Mouse (Mus musculus): ENCODE measurements around the gene Tmem117.

Gene Tmem117

GRCm38 (mm10) chr15:94771691-94772090, 142.7 kb downstream of the Tmem117 start:
- DNase-seq = no peak

- DNase-seq = no peak
Observed at GRCm38 (mm10) chr15:94776119-94777069, 147.4 kb downstream of the Tmem117 start.

- DNase-seq = no peak
Observed at GRCm38 (mm10) chr15:94781556-94781955, 152.5 kb downstream of the Tmem117 start.

GRCm38 (mm10) chr15:94793455-94793854, 164.4 kb downstream of the Tmem117 start:
- no peak for DNase-seq

- no peak for DNase-seq
Observed at GRCm38 (mm10) chr15:94795484-94795883, 166.5 kb downstream of the Tmem117 start.

GRCm38 (mm10) chr15:94798236-94798635, 169.2 kb downstream of the Tmem117 start:
- DNase-seq = no peak

- DNase-seq = no peak
Observed at GRCm38 (mm10) chr15:94801462-94801861, 172.4 kb downstream of the Tmem117 start.

- DNase-seq = no peak
Observed at GRCm38 (mm10) chr15:94802820-94803219, 173.8 kb downstream of the Tmem117 start.

GRCm38 (mm10) chr15:94803624-94804342, 174.8 kb downstream of the Tmem117 start:
- DNase-seq = no peak

- no peak for DNase-seq
Observed at GRCm38 (mm10) chr15:94806005-94806404, 177.0 kb downstream of the Tmem117 start.

- no peak for DNase-seq
Observed at GRCm38 (mm10) chr15:94811550-94811949, 182.5 kb downstream of the Tmem117 start.

GRCm38 (mm10) chr15:94814213-94815100, 185.4 kb downstream of the Tmem117 start:
- no peak for DNase-seq

- no peak for DNase-seq
Observed at GRCm38 (mm10) chr15:94835634-94836033, 206.6 kb downstream of the Tmem117 start.

- DNase-seq = no peak
Observed at GRCm38 (mm10) chr15:94838646-94839045, 209.6 kb downstream of the Tmem117 start.

- no peak for DNase-seq
Observed at GRCm38 (mm10) chr15:94847501-94847900, 218.5 kb downstream of the Tmem117 start.

- no peak for DNase-seq
Observed at GRCm38 (mm10) chr15:94859641-94860040, 230.6 kb downstream of the Tmem117 start.

- no peak for DNase-seq
Observed at GRCm38 (mm10) chr15:94861173-94861572, 232.1 kb downstream of the Tmem117 start.

GRCm38 (mm10) chr15:94864134-94864533, 235.1 kb downstream of the Tmem117 start:
- no peak for DNase-seq

- DNase-seq = no peak
Observed at GRCm38 (mm10) chr15:94868372-94868771, 239.3 kb downstream of the Tmem117 start.

GRCm38 (mm10) chr15:94885026-94885425, 256.0 kb downstream of the Tmem117 start:
- DNase-seq = no peak

GRCm38 (mm10) chr15:94893201-94893600, 264.2 kb downstream of the Tmem117 start:
- no peak for DNase-seq

GRCm38 (mm10) chr15:94894086-94894485, 265.1 kb downstream of the Tmem117 start:
- no peak for DNase-seq

- DNase-seq = no peak
Observed at GRCm38 (mm10) chr15:94895681-94896080, 266.6 kb downstream of the Tmem117 start.
